Mouse (Mus musculus) T-helper 17 cell (primary cell): Measurements from ENCODE around the gene Ccdc65.

Source experiments
- in situ Hi-C, 2 experiments: fragments of 300-600 bp; cut with MboI, MseI; formaldehyde crosslinking; loops; 1 replicate in 1 of 2; 2 replicates in 1 of 2; pipeline ENCODE4 v1.15.1; 2025; ENCODE audit warnings: high pct_unique_total_duplicates in 2 of 2

Gene Ccdc65

GRCm38 (mm10) chr15:98707766-98708372, at the start of gene Ccdc65:
TSS of gene Ccdc65 (plus strand) at chr15:98708207.
- in situ Hi-C loops, result loop anchor here (5.0 kb wide), 2 partner anchors 36 to 76 kb away; partner anchors contain the start of gene Cacnb3 (in 1 of the 2)

GRCm38 (mm10) chr15:98662198-98662566, 45.8 kb upstream of the Ccdc65 start:
- in situ Hi-C loops, result no loop called here

- in situ Hi-C loops, result no loop called here
Observed at GRCm38 (mm10) chr15:98662567-98663545, 45.2 kb upstream of the Ccdc65 start, which contains the start of gene Ddx23. TSS of gene Ddx23 (minus strand) at chr15:98662894.

GRCm38 (mm10) chr15:98664042-98664907, 43.7 kb upstream of the Ccdc65 start:
- in situ Hi-C loops, result no loop called here

- in situ Hi-C loops, result loop anchor here in 1 of 2 experiments (5.0 kb wide), 2 partner anchors 35 to 130 kb away; partner anchors contain the start of gene Ccdc65
Observed at GRCm38 (mm10) chr15:98672592-98672991, 35.4 kb upstream of the Ccdc65 start.

- in situ Hi-C loops, result loop anchor here in 1 of 2 experiments (5.0 kb wide), 2 partner anchors 34 to 129 kb away; partner anchors contain the start of gene Ccdc65
Observed at GRCm38 (mm10) chr15:98673732-98674131, 34.3 kb upstream of the Ccdc65 start.

- in situ Hi-C loops, result loop anchor here in 1 of 2 experiments (5.0 kb wide), 2 partner anchors 33 to 128 kb away; partner anchors contain the start of gene Ccdc65
Observed at GRCm38 (mm10) chr15:98674284-98674993, 33.6 kb upstream of the Ccdc65 start.

GRCm38 (mm10) chr15:98674994-98675545, 32.9 kb upstream of the Ccdc65 start:
- in situ Hi-C loops, result loop anchor here in 1 of 2 experiments (5.0 kb wide), 2 partner anchors 32 to 127 kb away; partner anchors contain the start of gene Ccdc65

- in situ Hi-C loops, result no loop called here
Observed at GRCm38 (mm10) chr15:98675634-98676250, 32.3 kb upstream of the Ccdc65 start.

GRCm38 (mm10) chr15:98676471-98676870, 31.5 kb upstream of the Ccdc65 start:
- in situ Hi-C loops, result no loop called here

- in situ Hi-C loops, result no loop called here
Observed at GRCm38 (mm10) chr15:98676940-98677728, 30.9 kb upstream of the Ccdc65 start, which contains the start of gene Rnd1. TSS of gene Rnd1 (minus strand) at chr15:98677461.

GRCm38 (mm10) chr15:98677977-98678376, 30.0 kb upstream of the Ccdc65 start:
- in situ Hi-C loops, result no loop called here

GRCm38 (mm10) chr15:98680660-98681059, 27.3 kb upstream of the Ccdc65 start:
- in situ Hi-C loops, result loop anchor here in 1 of 2 experiments (10.0 kb wide), 1 partner anchor 1216 kb away; no protein-coding TSS in a partner anchor

GRCm38 (mm10) chr15:98681633-98682032, 26.4 kb upstream of the Ccdc65 start:
- in situ Hi-C loops, result loop anchor here in 1 of 2 experiments (10.0 kb wide), 1 partner anchor 1217 kb away; no protein-coding TSS in a partner anchor

GRCm38 (mm10) chr15:98683177-98683576, 24.8 kb upstream of the Ccdc65 start:
- in situ Hi-C loops, result loop anchor here in 1 of 2 experiments (10.0 kb wide), 1 partner anchor 1218 kb away; no protein-coding TSS in a partner anchor

GRCm38 (mm10) chr15:98683746-98684145, 24.3 kb upstream of the Ccdc65 start:
- in situ Hi-C loops, result loop anchor here in 1 of 2 experiments (10.0 kb wide), 1 partner anchor 1219 kb away; no protein-coding TSS in a partner anchor

- in situ Hi-C loops, result loop anchor here in 1 of 2 experiments (10.0 kb wide), 1 partner anchor 1221 kb away; no protein-coding TSS in a partner anchor
Observed at GRCm38 (mm10) chr15:98685926-98686325, 22.1 kb upstream of the Ccdc65 start.

- in situ Hi-C loops, result loop anchor here in 1 of 2 experiments (10.0 kb wide), 1 partner anchor 1225 kb away; no protein-coding TSS in a partner anchor
Observed at GRCm38 (mm10) chr15:98689682-98690081, 18.3 kb upstream of the Ccdc65 start.
